Mouse (Mus musculus): ENCODE measurements around the gene Olfr204.
"Not testable (repeated sequence)": the region's sequence is repeated elsewhere in the genome, so short reads cannot be mapped to it uniquely, and the experiment has no call there.

Gene Olfr204

GRCm38 (mm10) chr16:59318148-59318547 is at the start of gene Olfr204:
Gene Olfr204, minus strand, starts transcription at chr16:59318248.
- DNase-seq (ENCODE audit: low spot score) = no peak

GRCm38 (mm10) chr16:59363893-59364292 is 45.8 kb upstream of the Olfr204 start, which contains the start of gene Olfr209:
Gene Olfr209, minus strand, starts transcription at chr16:59363993.
- DNase-seq (ENCODE audit: low spot score) = no peak

GRCm38 (mm10) chr16:59349146-59349545 is 31.1 kb upstream of the Olfr204 start, which contains the start of gene Olfr206:
Gene Olfr206, minus strand, starts transcription at chr16:59349246.
- no peak for DNase-seq (ENCODE audit: low spot score)

GRCm38 (mm10) chr16:59331038-59331437 is 13.0 kb upstream of the Olfr204 start, which contains the start of gene Olfr205:
Gene Olfr205, minus strand, starts transcription at chr16:59331138.
- no peak for DNase-seq (ENCODE audit: low spot score)

GRCm38 (mm10) chr16:59323262-59323661 is 5.2 kb upstream of the Olfr204 start:
- not testable (repeated sequence) for DNase-seq (ENCODE audit: low spot score)

- DNase-seq (ENCODE audit: low spot score) = no peak
Measured at GRCm38 (mm10) chr16:59298581-59298980, 19.5 kb downstream of the Olfr204 start, which contains the start of gene Olfr203. Gene Olfr203, plus strand, starts transcription at chr16:59298881.

- DNase-seq (ENCODE audit: low spot score) = not testable (repeated sequence)
Measured at GRCm38 (mm10) chr16:59287576-59287975, 30.5 kb downstream of the Olfr204 start.

GRCm38 (mm10) chr16:59286693-59287092 is 31.4 kb downstream of the Olfr204 start, which contains the start of gene Olfr202:
Gene Olfr202, minus strand, starts transcription at chr16:59286793.
- no peak for DNase-seq (ENCODE audit: low spot score)

- no peak for DNase-seq (ENCODE audit: low spot score)
Measured at GRCm38 (mm10) chr16:59283476-59283875, 34.6 kb downstream of the Olfr204 start.

- DNase-seq (ENCODE audit: low spot score) = no peak
Measured at GRCm38 (mm10) chr16:59280542-59280941, 37.5 kb downstream of the Olfr204 start.

GRCm38 (mm10) chr16:59272532-59272931 is 45.5 kb downstream of the Olfr204 start, which contains the start of gene Olfr201:
Gene Olfr201, minus strand, starts transcription at chr16:59272632.
- not testable (repeated sequence) for DNase-seq (ENCODE audit: low spot score)

GRCm38 (mm10) chr16:59269097-59269496 is 49.0 kb downstream of the Olfr204 start:
- not testable (repeated sequence) for DNase-seq (ENCODE audit: low spot score)

Data from urinary bladder, postnatal 10 days (tissue).